Mouse (Mus musculus) lung, postnatal 0 days (tissue): ENCODE results near the gene St3gal4.

Source experiments
- CTCF ChIP-seq: IDR thresholded peaks from 2 replicates; pipeline ENCODE4 v1.5.1; 2016; ENCODE audit warnings: antibody characterized with exemption, mild to moderate bottlenecking
- EP300 ChIP-seq: IDR thresholded peaks from 2 replicates; pipeline ENCODE4 v1.6.1; 2016; ENCODE audit warnings: antibody characterized with exemption, mild to moderate bottlenecking, control low read depth

- TF ChIP-seq CTCF (no peak), EP300 (no peak)
Measured at GRCm38 (mm10) chr9:35118563-35118962, 505 bp downstream of the St3gal4 start.
